Mouse (Mus musculus) brain, embryonic 14.5 days (tissue): ENCODE data around the gene Fiz1. TPM values are rescaled to one million over a fixed set of nuclear protein-coding genes. Genes with fewer than 3 reads are reported as not detected.

ENCODE experiments used
- DNase-seq: peaks from one replicate; pipeline ENCODE4 v3.0.0-alpha.2; 2011; ENCODE audit warnings: low read depth
- CTCF ChIP-seq: fragments of 200-500 bp; IDR thresholded peaks from 2 replicates; pipeline ENCODE4 v1.5.1; 2012; ENCODE audit warnings: inconsistent platforms, mild to moderate bottlenecking, moderate library complexity, borderline replicate concordance; ENCODE audit not compliant: insufficient read depth, insufficient read length; ENCODE audit errors: extremely low read depth
- POLR2A ChIP-seq: fragments of 200-500 bp; IDR thresholded peaks from 2 replicates; pipeline ENCODE4 v1.6.1; 2012; ENCODE audit warnings: mild to moderate bottlenecking, inconsistent platforms, borderline replicate concordance; ENCODE audit not compliant: poor library complexity, insufficient read depth, insufficient read length, severe bottlenecking; ENCODE audit errors: extremely low read depth
- polyA plus RNA-seq: library from polyadenylated mRNA; depleted of rRNA; stranded (reverse); fragments of >200 nt; gene quantifications from 2 replicates; pipeline ENCODE4 v1.2.3, GENCODE M21; 2012; rRNA removed

The Fiz1 gene
- polyA plus RNA-seq, 1 experiment: 49.9 TPM

GRCm38 (mm10) chr7:4993999-4994788 lies 20.3 kb downstream of the Fiz1 start:
- DNase-seq: no peak
- TF ChIP-seq POLR2A (no peak), CTCF (no peak)

GRCm38 (mm10) chr7:4993347-4993998 lies 21.0 kb downstream of the Fiz1 start:
- TF ChIP-seq POLR2A: no peak
- TF ChIP-seq CTCF: no peak
- DNase-seq: no peak

DNA sequence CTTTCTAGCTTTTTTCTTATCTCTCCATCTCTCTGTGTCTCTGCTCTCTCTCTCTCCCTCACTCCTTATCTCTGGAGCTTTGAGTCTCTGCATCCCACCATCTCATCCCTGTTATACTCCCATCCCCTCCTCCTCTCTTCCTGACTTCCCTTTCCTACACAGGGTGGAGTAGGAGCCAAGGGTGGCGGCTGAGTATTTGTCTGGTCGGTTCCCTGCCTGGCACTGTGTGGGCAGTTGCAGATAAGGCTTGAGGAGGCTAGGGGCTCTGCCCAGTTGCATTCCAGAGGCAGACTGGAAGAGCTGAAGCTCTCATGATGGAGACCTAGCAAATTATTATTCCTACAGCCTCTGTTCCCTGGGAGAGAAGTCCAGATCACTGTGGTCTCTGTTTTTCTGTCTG lies 26.2 kb downstream of the Fiz1 start:
- no peak for DNase-seq
- TF ChIP-seq CTCF (no peak), POLR2A (no peak)

GRCm38 (mm10) chr7:4976832-4977231 lies 37.7 kb downstream of the Fiz1 start:
- DNase-seq: no peak
- peak; percentile 14; the same call in 1 of the 2 replicates for TF ChIP-seq CTCF
- no peak for TF ChIP-seq POLR2A

DNA sequence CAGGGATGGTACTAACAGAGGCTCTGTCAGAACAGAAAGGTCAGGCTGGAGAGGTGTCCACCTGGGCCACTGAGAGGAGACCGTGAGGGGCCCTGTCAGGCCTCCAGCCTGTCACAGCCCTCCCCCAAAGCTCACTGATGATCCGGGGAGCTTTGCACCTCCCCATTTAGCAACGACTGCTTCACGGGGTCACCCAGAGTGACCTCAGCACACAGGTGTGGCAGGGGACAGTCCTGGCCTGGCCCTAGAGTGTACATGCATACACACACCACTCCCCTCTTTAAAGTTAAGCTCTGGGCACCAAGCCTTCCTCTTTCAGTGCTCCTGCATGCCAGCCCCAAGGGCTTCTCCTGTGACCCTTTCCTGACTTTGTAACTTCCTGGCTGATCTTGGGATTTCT lies 39.0 kb downstream of the Fiz1 start:
- TF ChIP-seq CTCF (no peak), POLR2A (no peak)
- no peak for DNase-seq

- no peak for DNase-seq
- TF ChIP-seq CTCF: no peak
Measured at GRCm38 (mm10) chr7:4972321-4973047, 42.0 kb downstream of the Fiz1 start.

DNA sequence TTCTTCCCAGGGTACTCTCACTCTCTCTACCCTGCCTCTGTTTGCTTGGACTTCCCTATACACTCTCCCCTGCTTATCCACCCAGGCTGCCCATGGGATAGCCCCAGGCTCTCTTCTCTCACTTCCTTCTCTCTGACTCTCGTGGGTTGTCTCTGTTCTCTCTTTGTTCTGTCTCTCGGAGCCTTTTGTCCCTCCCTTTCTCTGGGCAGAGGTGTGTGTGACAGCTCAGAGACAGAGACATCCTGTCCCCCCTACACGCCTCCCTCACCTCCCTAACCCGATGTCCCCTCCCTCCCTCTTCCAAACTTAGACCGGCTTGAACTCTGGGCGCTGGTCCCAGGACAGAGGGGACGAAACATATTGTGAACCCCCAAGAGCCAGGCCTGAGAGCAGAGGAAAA lies 42.8 kb downstream of the Fiz1 start:
- TF ChIP-seq CTCF (no peak), POLR2A (no peak)
- no peak for DNase-seq

- no peak for DNase-seq
- TF ChIP-seq CTCF (no peak), POLR2A (no peak)
Measured at GRCm38 (mm10) chr7:4971068-4971467, 43.4 kb downstream of the Fiz1 start, which contains the start of gene Sbk3. Gene Sbk3 (minus strand): TSS chr7:4971168.

GRCm38 (mm10) chr7:4964988-4965387 lies 49.5 kb downstream of the Fiz1 start:
- TF ChIP-seq CTCF (no peak), POLR2A (no peak)
- DNase-seq: no peak

DNA sequence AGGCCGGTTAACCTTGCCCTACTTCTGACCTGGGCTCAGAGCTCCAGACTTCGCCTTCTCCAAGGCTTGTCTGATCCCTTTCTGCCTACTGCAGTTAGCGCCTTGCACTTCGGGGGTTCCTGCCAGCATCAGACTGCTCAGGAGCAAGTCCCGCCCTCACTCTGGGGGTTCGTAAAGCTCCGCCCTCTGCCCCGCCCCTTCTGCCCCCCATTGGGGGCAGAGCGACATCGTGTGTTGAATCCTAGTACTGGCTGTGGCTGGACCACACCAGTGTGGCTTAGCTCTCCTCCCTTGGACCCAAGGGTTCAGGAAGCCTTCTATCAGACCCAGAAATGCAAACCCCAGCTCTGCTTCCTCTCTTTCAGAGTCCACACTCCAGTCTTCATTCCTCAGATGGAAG lies 50.2 kb downstream of the Fiz1 start, which contains the start of gene Sbk2:
Gene Sbk2 (minus strand): TSS at position 135 of the 400 bp plus-strand sequence.
- peak; percentile 71 for DNase-seq
- TF ChIP-seq POLR2A: no peak
- peak; percentile 60 for TF ChIP-seq CTCF

GRCm38 (mm10) chr7:4963527-4963926 lies 51.0 kb downstream of the Fiz1 start:
- TF ChIP-seq CTCF (no peak), POLR2A (no peak)

GRCm38 (mm10) chr7:4957361-4957760 lies 57.1 kb downstream of the Fiz1 start:
- no peak for DNase-seq
- TF ChIP-seq POLR2A (no peak), CTCF (no peak)

More at GRCm38 (mm10) chr7:4963527-4963926, 51.0 kb downstream of the Fiz1 start:
- DNase-seq: no peak

Other genes starting within 250 kb of the Fiz1 start
- gene Fam71e2, start 243.4 kb downstream of the Fiz1 start, polyA plus RNA-seq: not detected in 2 replicates
- gene Il11, start 231.8 kb downstream of the Fiz1 start, polyA plus RNA-seq: 0.16 and 0.38 TPM in 2 replicates
- gene Tmem190, start 231.8 kb downstream of the Fiz1 start, polyA plus RNA-seq: not detected in 2 replicates
- 3.4 and 5.2 TPM in 2 replicates for gene Tmem238, start 225.0 kb downstream of the Fiz1 start, polyA plus RNA-seq
- gene Rpl28, start 221.8 kb downstream of the Fiz1 start, polyA plus RNA-seq: 271 and 404 TPM in 2 replicates
- 451 and 626 TPM in 2 replicates for gene Ube2s, start 202.1 kb downstream of the Fiz1 start, polyA plus RNA-seq
- gene Shisa7, start 170.0 kb downstream of the Fiz1 start, polyA plus RNA-seq: 145 and 170 TPM in 2 replicates
- 2.6 and 3.3 TPM in 2 replicates for gene Isoc2b, start 144.4 kb downstream of the Fiz1 start, polyA plus RNA-seq
- gene Isoc2a, start 137.5 kb downstream of the Fiz1 start, polyA plus RNA-seq: 6.7 and 9.0 TPM in 2 replicates
- 0.77 and 1.3 TPM in 2 replicates for gene Gm36210, start 108.2 kb downstream of the Fiz1 start, polyA plus RNA-seq
- gene Zfp628, start 99.5 kb downstream of the Fiz1 start, polyA plus RNA-seq: 16.7 and 21.7 TPM in 2 replicates
- 27.3 and 27.9 TPM in 2 replicates for gene Nat14, start 92.7 kb downstream of the Fiz1 start, polyA plus RNA-seq
- gene Ssc5d, start 88.9 kb downstream of the Fiz1 start, polyA plus RNA-seq: 2.3 and 3.6 TPM in 2 replicates
- gene Sbk2, start 50.3 kb downstream of the Fiz1 start, polyA plus RNA-seq: 0.14 TPM in 2 replicates
- gene Sbk3, start 43.5 kb downstream of the Fiz1 start, polyA plus RNA-seq: 1.1 and 2.0 TPM in 2 replicates
- gene Zfp579, start 18.5 kb downstream of the Fiz1 start, polyA plus RNA-seq: 168 and 190 TPM in 2 replicates
- 11.9 and 18.0 TPM in 2 replicates for gene Zfp524, start 282 bp downstream of the Fiz1 start, polyA plus RNA-seq
- not detected in 2 replicates for gene Gm44973, start 799 bp upstream of the Fiz1 start, polyA plus RNA-seq
- gene Zfp865, start 5.7 kb upstream of the Fiz1 start, polyA plus RNA-seq: 43.5 and 52.4 TPM in 2 replicates
- gene Ccdc106, start 5.9 kb upstream of the Fiz1 start, polyA plus RNA-seq: 41.4 and 47.8 TPM in 2 replicates
- not detected in 2 replicates for gene 4632433K11Rik, start 19.4 kb upstream of the Fiz1 start, polyA plus RNA-seq
- gene Zfp784, start 23.7 kb upstream of the Fiz1 start, polyA plus RNA-seq: 6.8 and 7.6 TPM in 2 replicates
- 61.4 and 88.7 TPM in 2 replicates for gene Zfp580, start 36.8 kb upstream of the Fiz1 start, polyA plus RNA-seq
- 404 and 431 TPM in 2 replicates for gene U2af2, start 47.4 kb upstream of the Fiz1 start, polyA plus RNA-seq
- 176 and 216 TPM in 2 replicates for gene Epn1, start 65.5 kb upstream of the Fiz1 start, polyA plus RNA-seq
- gene Rfpl4, start 102.3 kb upstream of the Fiz1 start, polyA plus RNA-seq: not detected in 2 replicates
- 0.14 and 0.37 TPM in 2 replicates for gene Rasl2-9, start 111.3 kb upstream of the Fiz1 start, polyA plus RNA-seq
- not detected in 2 replicates for gene Vmn1r55, start 135.0 kb upstream of the Fiz1 start, polyA plus RNA-seq
- gene Vmn1r56, start 182.1 kb upstream of the Fiz1 start, polyA plus RNA-seq: not detected in 2 replicates
- not detected in 2 replicates for gene Vmn1r57, start 203.8 kb upstream of the Fiz1 start, polyA plus RNA-seq